Mouse (Mus musculus) T-cell, adult 66 days (primary cell): ENCODE data around the gene Plekho2. TPM values are rescaled to one million over a fixed set of nuclear protein-coding genes. Genes with fewer than 3 reads are reported as not detected.

ENCODE experiments used
- total RNA-seq, 2 experiments: library from RNA; stranded (reverse); gene quantifications; 3 replicates in 1 of 2; 4 replicates in 1 of 2; pipeline ENCODE4 v1.2.4; 2023

Plekho2 gene
- total RNA-seq, result 10 to 100 TPM; 34.1 to 41.2 TPM

GRCm38 (mm10) chr9:65579781-65580371, at the start of gene Plekho2:
Plekho2 (minus strand) TSS chr9:65580040.

GRCm38 (mm10) chr9:65629025-65629766, 49.4 kb upstream of the Plekho2 start, which contains the start of gene Rbpms2:
Rbpms2 (plus strand) TSS chr9:65629648.

GRCm38 (mm10) chr9:65586406-65587269, 6.8 kb upstream of the Plekho2 start, which contains the start of gene Pif1:
Pif1 (plus strand) TSS chr9:65587160.

GRCm38 (mm10) chr9:65519807-65520504, 59.9 kb downstream of the Plekho2 start, which contains the start of gene Ankdd1a:
Ankdd1a (minus strand) TSS chr9:65520193.

Other genes starting within 250 kb of the Plekho2 start
- 10 to 100 TPM; 19.2 to 22.3 TPM for gene Pdcd7, start 233.9 kb downstream of the Plekho2 start, total RNA-seq
- gene Ubap1l, start 219.0 kb downstream of the Plekho2 start, total RNA-seq, result 1 to 10 TPM; 3.9 to 6.4 TPM
- not detected for gene Kbtbd13, start 188.4 kb downstream of the Plekho2 start, total RNA-seq
- under 1 TPM in 1 of 2 experiments, not detected in 1; 0.30 TPM for gene Rasl12, start 181.5 kb downstream of the Plekho2 start, total RNA-seq
- gene Slc51b, start 157.1 kb downstream of the Plekho2 start, total RNA-seq, result not detected
- gene Mtfmt, start 144.3 kb downstream of the Plekho2 start, total RNA-seq, result 10 to 100 TPM; 26.9 to 29.7 TPM
- 10 to 100 TPM; 53.7 to 55.1 TPM for gene Spg21, start 119.1 kb downstream of the Plekho2 start, total RNA-seq
- not detected for gene Ankdd1a, start 59.8 kb downstream of the Plekho2 start, total RNA-seq
- under 1 TPM; 0.71 to 0.76 TPM for gene Pif1, start 7.1 kb upstream of the Plekho2 start, total RNA-seq
- gene Rbpms2, start 49.6 kb upstream of the Plekho2 start, total RNA-seq, result 1 to 10 TPM in 1 of 2 experiments, not detected in 1; 1.5 TPM
- gene Oaz2, start 88.0 kb upstream of the Plekho2 start, total RNA-seq, result 10 to 100 TPM; 33.9 to 42.6 TPM
- gene Zfp609, start 247.5 kb upstream of the Plekho2 start, total RNA-seq, result 10 to 100 TPM; 21.1 to 27.6 TPM